Mouse (Mus musculus): ENCODE results near the gene Tars2. TPM values are rescaled to one million over a fixed set of nuclear protein-coding genes. Genes with fewer than 3 reads are reported as not detected.
"Not testable (repeated sequence)": the region's sequence is repeated elsewhere in the genome, so short reads cannot be mapped to it uniquely, and the experiment has no call there.

Tars2 gene
- polyA plus RNA-seq (2016; fragmentation: Nextera tagmentation; extraction: Ambion mirVana) = 82.1 and 86.1 TPM in 2 replicates

DNA sequence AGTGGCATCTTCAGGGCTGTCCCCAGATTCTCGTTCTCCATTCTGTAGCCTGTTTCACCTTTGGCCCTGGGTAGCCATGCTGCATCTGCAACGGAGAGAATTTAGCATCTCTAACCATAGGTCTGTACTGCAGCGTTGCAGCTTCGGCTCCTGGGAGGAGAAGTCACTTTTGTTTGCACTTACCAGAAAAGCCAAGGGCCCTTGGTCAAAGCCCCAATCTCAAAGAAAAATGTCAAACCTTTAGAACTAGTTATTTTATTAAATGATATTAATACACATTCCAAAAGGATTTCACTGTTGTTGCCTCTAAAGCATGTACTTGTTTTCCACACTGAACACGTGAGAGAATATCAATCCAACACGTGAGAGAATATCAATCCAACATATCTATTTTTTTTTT lies at the start of gene Tars2:
Gene Tars2 (minus strand): TSS at position 101 of the 400 bp plus-strand sequence.
- Histone ChIP-seq H3K27ac (no peak within 1 kb of the TSS), H3K4me1 (no peaks in the 10 kb centered on the region; the same call in 1 of the 2 replicates), H3K4me3 (no peak within 1 kb of the TSS), H3K9me3 (replicated peaks) (no peaks in the 10 kb centered on the region), H3K36me3 (peaks cover 24% of the 10 kb centered on the region), H3K27me3 (ENCODE audit: low read depth, poor library complexity, severe bottlenecking) (no peaks in the 10 kb centered on the region)
- WGBS = 84% methylated on average over 6 of the region's 6 CpGs
- DNase-seq (ENCODE audit: low spot score) = no peak

- Histone ChIP-seq H3K27me3 (ENCODE audit: low read depth, poor library complexity, severe bottlenecking) (no peaks in the 10 kb centered on the region), H3K27ac (no peak overlapping the region), H3K4me3 (no peak overlapping the region), H3K9me3 (replicated peaks) (no peaks in the 10 kb centered on the region), H3K36me3 (peaks cover 43% of the 10 kb centered on the region), H3K4me1 (no peaks in the 10 kb centered on the region)
- 84% methylated on average over 2 of the region's 2 CpGs for WGBS
- DNase-seq (ENCODE audit: low spot score) = no peak
Observed at GRCm38 (mm10) chr3:95808384-95808783, 48.4 kb upstream of the Tars2 start.

GRCm38 (mm10) chr3:95807630-95808029 lies 47.6 kb upstream of the Tars2 start:
- not testable (repeated sequence) for H3K27ac ChIP-seq; H3K27me3 ChIP-seq (ENCODE audit: low read depth, poor library complexity, severe bottlenecking); H3K4me3 ChIP-seq; DNase-seq (ENCODE audit: low spot score); H3K4me1 ChIP-seq; H3K9me3 ChIP-seq (replicated peaks)
- 87% methylated on average over 6 of the region's 6 CpGs for WGBS
- H3K36me3 ChIP-seq = peaks cover 44% of the 10 kb centered on the region

DNA sequence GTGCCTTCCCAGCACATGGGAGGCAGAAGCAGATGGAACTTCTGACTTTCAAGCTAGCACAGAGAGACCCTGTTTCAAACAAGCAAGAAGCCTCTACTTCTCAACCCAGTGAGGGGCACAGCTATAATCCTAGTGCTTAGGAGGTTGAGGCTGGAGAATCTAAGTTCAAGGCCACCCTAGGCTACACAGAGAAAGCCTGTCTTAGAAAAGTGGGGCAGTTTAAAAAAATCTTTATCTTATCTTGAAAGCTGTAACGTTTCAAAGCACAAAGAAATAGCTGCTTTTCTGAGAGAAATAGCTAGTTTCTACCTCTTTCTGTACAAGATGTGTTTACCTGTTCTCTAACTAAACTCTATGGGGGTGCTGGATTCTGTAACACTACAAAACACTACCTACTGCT lies 46.7 kb upstream of the Tars2 start:
- DNase-seq (ENCODE audit: low spot score) = no peak
- H3K27me3 ChIP-seq (ENCODE audit: low read depth, poor library complexity, severe bottlenecking) = no peaks in the 10 kb centered on the region
- H3K4me3 ChIP-seq = no peak overlapping the region
- H3K27ac ChIP-seq = no peak overlapping the region
- H3K36me3 ChIP-seq = peaks cover 48% of the 10 kb centered on the region
- no peaks in the 10 kb centered on the region for H3K9me3 ChIP-seq (replicated peaks)
- 83% methylated on average over 1 of the region's 1 CpGs for WGBS
- H3K4me1 ChIP-seq = no peaks in the 10 kb centered on the region

- Histone ChIP-seq H3K36me3 (peaks cover 50% of the 10 kb centered on the region), H3K4me1 (no peaks in the 10 kb centered on the region), H3K27ac (no peak overlapping the region), H3K4me3 (no peak overlapping the region), H3K27me3 (ENCODE audit: low read depth, poor library complexity, severe bottlenecking) (no peaks in the 10 kb centered on the region), H3K9me3 (replicated peaks) (no peaks in the 10 kb centered on the region)
- DNase-seq (ENCODE audit: low spot score) = no peak
- WGBS = 97% methylated on average over 4 of the region's 4 CpGs
Observed at GRCm38 (mm10) chr3:95803851-95804250, 43.8 kb upstream of the Tars2 start.

- DNase-seq (ENCODE audit: low spot score) = no peak
- H3K9me3 ChIP-seq (replicated peaks) = no peaks in the 10 kb centered on the region
- no peaks in the 10 kb centered on the region for H3K4me1 ChIP-seq
- H3K27me3 ChIP-seq (ENCODE audit: low read depth, poor library complexity, severe bottlenecking) = no peaks in the 10 kb centered on the region
- peaks cover 23% of the 10 kb centered on the region for H3K36me3 ChIP-seq
- no peak overlapping the region for H3K4me3 ChIP-seq
- 89% methylated on average over 4 of the region's 4 CpGs for WGBS
- H3K27ac ChIP-seq = no peak overlapping the region
Observed at GRCm38 (mm10) chr3:95798756-95799155, 38.8 kb upstream of the Tars2 start.

DNA sequence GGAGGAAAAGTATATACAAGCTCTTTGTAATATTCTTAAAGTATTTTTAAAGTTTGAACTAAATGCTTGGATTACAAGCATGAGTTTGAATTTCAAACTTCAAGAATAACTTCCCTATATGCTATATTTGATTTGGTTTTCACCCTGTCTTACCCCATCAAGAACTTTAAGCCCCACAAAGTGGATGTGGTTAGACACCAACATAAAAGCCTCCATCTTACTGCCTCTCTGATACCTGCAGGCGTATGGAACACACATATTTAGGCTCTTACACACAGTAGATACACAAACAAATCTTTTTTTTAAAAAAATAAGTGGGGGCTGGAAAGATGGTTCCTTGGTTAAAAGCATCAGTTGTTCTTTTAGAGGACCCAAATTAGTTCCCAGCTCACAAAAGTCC lies 34.3 kb upstream of the Tars2 start:
- 87% methylated on average over 1 of the region's 1 CpGs for WGBS
- Histone ChIP-seq H3K27me3 (ENCODE audit: low read depth, poor library complexity, severe bottlenecking) (no peaks in the 10 kb centered on the region), H3K36me3 (peaks cover 2% of the 10 kb centered on the region; the same call in 1 of the 2 replicates), H3K9me3 (replicated peaks) (no peaks in the 10 kb centered on the region), H3K4me3 (no peak overlapping the region), H3K4me1 (no peaks in the 10 kb centered on the region), H3K27ac (no peak overlapping the region)
- DNase-seq (ENCODE audit: low spot score) = no peak

- no peak for DNase-seq (ENCODE audit: low spot score)
- H3K4me3 ChIP-seq = no peak overlapping the region
- no peaks in the 10 kb centered on the region for H3K9me3 ChIP-seq (replicated peaks)
- H3K4me1 ChIP-seq = no peaks in the 10 kb centered on the region
- peaks cover 6% of the 10 kb centered on the region; the same call in 1 of the 2 replicates for H3K36me3 ChIP-seq
- no peaks in the 10 kb centered on the region for H3K27me3 ChIP-seq (ENCODE audit: low read depth, poor library complexity, severe bottlenecking)
- H3K27ac ChIP-seq = no peak overlapping the region
- WGBS = 80% methylated on average over 2 of the region's 2 CpGs
Observed at GRCm38 (mm10) chr3:95793662-95794061, 33.7 kb upstream of the Tars2 start.

DNA sequence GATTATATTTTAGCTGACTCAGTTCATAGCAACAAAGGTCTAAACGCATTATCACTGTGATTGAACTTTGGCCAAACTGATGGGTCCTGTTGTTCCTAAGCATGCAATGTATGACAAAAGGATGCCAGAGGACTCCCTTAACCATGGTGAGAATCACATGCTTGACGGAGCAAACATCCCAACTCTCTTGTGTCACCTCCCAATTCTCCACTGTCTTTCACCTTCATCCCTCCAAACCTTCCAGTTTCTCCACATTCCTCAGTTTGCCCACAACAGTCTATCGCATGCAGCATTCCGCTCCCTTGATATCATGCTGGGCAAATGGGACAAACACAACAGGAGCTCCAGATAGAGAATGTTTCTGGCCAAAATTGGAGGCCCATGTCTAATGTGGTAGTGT lies 25.5 kb upstream of the Tars2 start:
- Histone ChIP-seq H3K4me1 (no peaks in the 10 kb centered on the region), H3K36me3 (peaks cover 82% of the 10 kb centered on the region), H3K4me3 (no peak overlapping the region), H3K27ac (no peak overlapping the region), H3K27me3 (ENCODE audit: low read depth, poor library complexity, severe bottlenecking) (no peaks in the 10 kb centered on the region), H3K9me3 (replicated peaks) (no peaks in the 10 kb centered on the region)
- DNase-seq (ENCODE audit: low spot score) = no peak
- 91% methylated on average over 4 of the region's 4 CpGs for WGBS

DNA sequence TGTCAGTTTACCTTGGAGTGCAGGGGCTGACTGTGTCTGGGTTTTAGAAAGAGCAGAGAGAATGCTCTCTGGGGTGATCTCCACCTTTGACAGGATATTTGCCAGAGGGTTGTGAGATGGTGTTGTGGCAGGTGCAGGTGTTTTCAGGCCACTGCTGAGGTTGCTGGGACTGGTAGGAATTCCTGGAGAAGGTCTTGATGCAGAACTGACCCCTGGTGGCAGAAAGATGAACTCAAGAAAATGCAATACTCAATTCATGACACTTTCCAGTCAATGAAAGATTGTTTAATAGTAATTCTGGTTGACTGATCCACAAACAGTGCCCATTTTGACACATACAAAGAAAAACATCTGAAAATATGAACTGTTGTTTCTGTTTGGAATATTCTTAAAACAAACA lies 12.0 kb upstream of the Tars2 start:
- Histone ChIP-seq H3K36me3 (peaks cover 98% of the 10 kb centered on the region), H3K27me3 (ENCODE audit: low read depth, poor library complexity, severe bottlenecking) (no peaks in the 10 kb centered on the region), H3K9me3 (replicated peaks) (no peaks in the 10 kb centered on the region), H3K4me1 (no peaks in the 10 kb centered on the region), H3K27ac (no peak overlapping the region), H3K4me3 (no peak overlapping the region)
- DNase-seq (ENCODE audit: low spot score) = no peak

DNA sequence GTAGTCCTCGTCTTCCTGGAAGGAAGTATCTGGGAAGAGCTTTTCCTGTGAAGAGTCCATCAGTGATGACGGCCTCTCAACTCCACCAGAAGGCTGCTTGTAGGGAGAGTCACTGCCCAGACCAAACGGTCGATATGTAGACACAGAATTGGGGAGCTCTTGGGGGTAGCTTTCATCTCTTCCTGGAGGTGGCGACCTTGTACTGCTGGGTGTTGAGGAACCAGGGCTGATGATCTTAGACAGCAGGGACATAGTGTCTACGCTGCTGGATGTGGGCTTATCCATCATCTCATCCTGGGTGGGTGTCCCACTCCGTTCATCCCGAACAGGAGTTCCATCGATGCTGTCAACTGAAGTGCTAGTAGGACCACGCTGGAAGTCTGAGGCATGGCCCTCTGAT lies 5.5 kb upstream of the Tars2 start:
- H3K36me3 ChIP-seq = peaks cover 79% of the 10 kb centered on the region
- no peaks in the 10 kb centered on the region for H3K9me3 ChIP-seq (replicated peaks)
- H3K27me3 ChIP-seq (ENCODE audit: low read depth, poor library complexity, severe bottlenecking) = no peaks in the 10 kb centered on the region
- no peak overlapping the region for H3K4me3 ChIP-seq
- no peak overlapping the region for H3K27ac ChIP-seq
- WGBS = 96% methylated on average over 10 of the region's 10 CpGs
- H3K4me1 ChIP-seq = no peaks in the 10 kb centered on the region
- no peak for DNase-seq (ENCODE audit: low spot score)

DNA sequence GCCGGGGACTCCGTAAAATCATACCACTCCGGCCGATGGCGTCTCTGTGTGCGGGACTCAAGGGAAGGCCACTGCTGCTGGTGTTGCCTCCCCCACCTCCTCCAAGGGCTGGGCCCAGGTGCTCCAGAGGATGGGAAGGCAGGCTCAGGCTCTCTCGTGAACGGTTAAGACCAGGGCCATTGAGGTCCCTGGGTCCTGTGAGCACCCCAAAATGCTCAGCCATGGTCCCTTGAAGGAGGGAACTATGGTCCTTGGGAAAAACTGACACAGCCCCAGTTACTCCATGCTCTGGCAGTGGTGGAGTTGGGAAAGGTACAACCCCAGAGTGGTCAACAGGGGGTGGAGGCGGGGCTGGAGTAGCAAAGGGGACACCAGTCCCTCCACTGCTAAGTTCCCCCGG lies 3.8 kb upstream of the Tars2 start:
- Histone ChIP-seq H3K27ac (no peak overlapping the region), H3K36me3 (peaks cover 62% of the 10 kb centered on the region), H3K27me3 (ENCODE audit: low read depth, poor library complexity, severe bottlenecking) (no peaks in the 10 kb centered on the region), H3K4me1 (no peaks in the 10 kb centered on the region), H3K9me3 (replicated peaks) (no peaks in the 10 kb centered on the region), H3K4me3 (no peak overlapping the region)
- WGBS = 86% methylated on average over 10 of the region's 10 CpGs
- DNase-seq (ENCODE audit: low spot score) = no peak

- DNase-seq (ENCODE audit: low spot score) = no peak
- Histone ChIP-seq H3K27me3 (ENCODE audit: low read depth, poor library complexity, severe bottlenecking) (no peaks in the 10 kb centered on the region), H3K36me3 (peaks cover 53% of the 10 kb centered on the region), H3K27ac (no peak overlapping the region), H3K4me1 (no peaks in the 10 kb centered on the region), H3K9me3 (replicated peaks) (no peaks in the 10 kb centered on the region), H3K4me3 (no peak overlapping the region)
- WGBS = 80% methylated on average over 6 of the region's 6 CpGs
Observed at GRCm38 (mm10) chr3:95762961-95763360, 3.0 kb upstream of the Tars2 start.

GRCm38 (mm10) chr3:95761771-95762170 lies 1.8 kb upstream of the Tars2 start:
- Histone ChIP-seq H3K36me3 (peaks cover 41% of the 10 kb centered on the region), H3K4me3 (no peak overlapping the region), H3K27ac (no peak overlapping the region), H3K9me3 (replicated peaks) (no peaks in the 10 kb centered on the region), H3K27me3 (ENCODE audit: low read depth, poor library complexity, severe bottlenecking) (no peaks in the 10 kb centered on the region), H3K4me1 (no peaks in the 10 kb centered on the region)
- WGBS = 81% methylated on average over 4 of the region's 4 CpGs
- no peak for DNase-seq (ENCODE audit: low spot score)

Measured in limb, embryonic 10.5 days (tissue).